Mouse (Mus musculus) erythroid progenitor cell, adult 5-6 weeks (primary cell): ENCODE measurements around the gene Kctd7. TPM values are rescaled to one million over a fixed set of nuclear protein-coding genes. Genes with fewer than 3 reads are reported as not detected.

Experiments
- ATAC-seq: replicated peaks from 2 replicates; pipeline ENCODE4 v1.8.0; 2016; ENCODE audit warnings: moderate number of reproducible peaks, mild to moderate bottlenecking, moderate TSS enrichment, inconsistent platforms; ENCODE audit not compliant: poor library complexity, low FRiP score, severe bottlenecking
- total RNA-seq, 2 experiments: library from RNA; stranded (forward) in 1 of 2; stranded (reverse) in 1 of 2; fragments of 150-400 nt in 1 of 2; fragments of 186-747, 209-891 nt in 1 of 2; gene quantifications; 2 replicates each; pipeline versions ENCODE4 v1.2.3 to v1.2.4; 2015 to 2017; ENCODE audit warnings: low replicate concordance in 2 of 2

Gene Kctd7
- total RNA-seq (2015; ENCODE audit: low replicate concordance), result 11.2 and 15.1 TPM in 2 replicates
- total RNA-seq (2017; ENCODE audit: low replicate concordance), result 17.1 and 19.2 TPM in 2 replicates

DNA sequence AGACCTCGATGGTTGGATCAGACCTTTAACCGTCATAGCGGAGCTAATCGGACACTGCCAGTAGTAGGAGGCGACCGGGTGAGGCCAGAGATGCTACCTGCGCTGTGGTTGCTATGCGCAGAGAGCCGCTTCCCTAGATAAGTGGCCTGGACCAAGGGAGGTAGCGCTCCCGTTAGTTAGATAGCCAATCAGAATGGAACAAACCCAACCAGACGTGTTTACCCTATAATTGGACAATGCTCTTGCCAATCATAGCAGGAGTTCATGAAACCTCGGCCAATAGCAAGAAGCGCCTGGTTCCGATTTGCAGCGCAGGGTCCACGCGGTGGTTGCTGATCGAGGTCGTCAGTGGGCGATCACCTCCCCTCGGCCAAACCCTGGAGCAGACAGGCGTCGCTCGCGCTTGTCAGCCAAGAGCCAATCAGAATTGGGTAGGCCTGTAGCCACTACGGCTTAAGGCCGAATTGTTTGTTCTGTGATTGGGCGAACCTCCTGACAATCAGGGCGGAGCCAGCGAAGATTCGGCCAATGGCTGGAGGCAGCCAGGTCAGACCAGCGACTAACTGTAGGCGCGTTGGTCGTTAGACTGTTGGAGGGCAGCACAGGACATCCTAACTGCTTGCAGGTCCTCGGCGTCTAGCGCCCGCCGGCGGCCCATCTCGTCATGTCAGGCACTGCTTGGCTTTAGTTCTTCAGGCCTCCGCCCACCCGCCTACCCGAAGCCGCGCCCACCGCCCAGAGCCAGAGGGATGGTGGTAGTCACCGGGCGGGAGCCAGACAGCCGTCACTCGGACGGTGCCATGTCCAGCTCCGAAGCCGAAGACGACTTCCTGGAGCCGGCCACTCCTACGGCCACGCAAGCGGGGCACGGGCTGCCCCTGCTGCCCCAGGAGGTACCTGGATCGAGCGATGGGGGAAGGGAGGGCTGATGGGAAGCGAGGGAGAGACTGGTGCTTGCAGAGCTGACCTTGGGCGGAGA lies at the start of gene Kctd7:
TSS of gene Kctd7 (plus strand) at position 528 of the 979 bp plus-strand sequence.
- peak; percentile 82 for ATAC-seq

DNA sequence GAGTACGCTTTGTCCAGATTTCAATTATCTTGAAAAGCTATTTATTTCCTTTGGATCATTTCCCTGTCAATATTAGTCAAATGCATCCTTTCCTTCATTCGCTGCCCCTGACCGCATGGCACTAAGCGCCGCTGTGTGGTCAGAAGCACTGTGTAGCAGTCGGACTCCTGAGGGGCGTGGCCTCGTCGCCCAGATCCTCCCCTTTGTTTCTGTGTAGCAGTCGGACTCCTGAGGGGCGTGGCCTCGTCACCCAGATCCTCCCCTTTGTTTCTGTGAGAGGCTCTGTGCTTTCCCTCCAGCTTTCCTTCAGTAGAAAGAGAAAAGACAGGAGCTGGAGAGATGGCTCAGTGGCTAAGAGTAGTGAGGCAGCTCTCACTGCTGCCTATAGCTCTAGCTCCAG lies 47.9 kb upstream of the Kctd7 start:
- ATAC-seq, result no peak

DNA sequence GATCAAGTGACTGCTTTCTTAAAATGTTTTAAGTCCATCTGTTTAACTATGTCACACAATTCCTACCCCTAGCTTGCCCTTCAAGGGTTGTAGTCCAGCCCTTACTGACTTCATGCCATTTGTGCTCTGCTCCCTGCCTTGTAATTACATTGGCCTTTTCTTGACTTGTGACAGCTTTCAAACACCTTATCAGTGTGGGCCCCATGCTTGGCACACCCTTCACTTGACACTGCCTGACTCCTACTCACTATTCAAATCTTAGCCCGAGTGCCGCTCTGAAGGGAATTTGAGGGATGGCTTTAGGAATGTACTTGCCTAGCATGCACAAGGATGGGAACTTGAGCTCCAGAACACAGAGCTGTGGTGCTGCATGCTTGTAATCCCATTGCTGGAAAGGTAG lies 46.8 kb upstream of the Kctd7 start:
- peak; percentile 77 for ATAC-seq

GRCm38 (mm10) chr5:130101724-130102123 lies 42.9 kb upstream of the Kctd7 start:
- ATAC-seq, result no peak

DNA sequence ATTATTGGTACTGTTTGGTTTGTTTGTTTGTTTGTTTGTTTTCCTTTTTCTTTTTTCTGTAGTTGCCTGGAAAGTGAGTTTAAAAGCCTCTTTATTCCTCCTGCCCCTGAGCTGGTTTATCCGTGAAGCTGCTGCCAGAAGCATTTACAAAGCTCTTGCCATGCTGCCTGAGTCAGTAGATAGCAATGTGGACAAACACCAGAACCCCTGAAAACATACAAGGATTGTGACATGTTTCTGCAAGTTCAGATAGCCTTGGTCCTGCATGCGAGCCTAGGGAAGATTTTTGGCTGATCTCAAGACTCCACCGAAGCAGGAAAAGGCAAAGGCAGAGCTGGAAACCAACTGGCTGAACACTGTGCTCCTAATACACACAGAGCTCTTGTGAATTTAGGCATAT lies 35.3 kb upstream of the Kctd7 start:
- ATAC-seq, result no peak

DNA sequence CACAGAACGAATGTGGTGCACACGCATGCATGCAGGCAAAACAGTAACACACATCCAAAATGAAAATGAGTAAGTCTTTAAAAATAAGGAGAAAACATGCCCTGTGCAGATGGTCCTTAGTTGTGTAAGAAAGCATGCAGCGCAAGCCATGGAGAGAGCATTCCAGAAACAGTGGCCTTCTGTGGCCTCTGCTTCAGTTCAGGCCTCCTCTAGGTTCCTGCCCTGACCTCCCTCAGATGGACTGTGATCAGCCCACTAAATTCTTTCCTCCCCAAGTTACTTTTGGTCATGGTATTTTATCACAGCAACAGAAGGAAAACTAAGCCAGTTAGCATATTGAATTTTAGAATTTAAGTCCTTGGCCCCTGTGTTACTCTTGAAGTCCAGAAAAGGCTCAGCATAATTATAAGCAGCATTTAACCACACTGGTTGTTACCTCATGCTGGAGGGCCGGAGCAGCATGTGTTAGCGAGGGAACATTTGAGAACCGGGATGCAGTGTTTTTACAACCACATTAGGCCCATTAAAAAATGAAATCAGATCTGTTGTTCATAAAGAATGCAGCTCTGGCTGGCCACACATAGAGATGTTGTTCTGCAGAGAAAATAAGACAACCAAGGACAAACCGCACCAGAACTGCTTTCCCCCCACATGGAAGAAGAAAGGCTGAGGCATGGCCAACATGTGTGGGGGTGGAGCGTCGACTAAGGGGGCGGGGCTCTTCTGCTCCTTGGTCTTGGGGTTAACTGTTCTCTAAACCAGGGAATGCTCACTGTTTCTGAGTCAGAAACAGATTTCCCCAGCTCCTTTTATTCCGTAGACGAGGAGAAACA lies 33.8 kb upstream of the Kctd7 start:
- no peak for ATAC-seq

DNA sequence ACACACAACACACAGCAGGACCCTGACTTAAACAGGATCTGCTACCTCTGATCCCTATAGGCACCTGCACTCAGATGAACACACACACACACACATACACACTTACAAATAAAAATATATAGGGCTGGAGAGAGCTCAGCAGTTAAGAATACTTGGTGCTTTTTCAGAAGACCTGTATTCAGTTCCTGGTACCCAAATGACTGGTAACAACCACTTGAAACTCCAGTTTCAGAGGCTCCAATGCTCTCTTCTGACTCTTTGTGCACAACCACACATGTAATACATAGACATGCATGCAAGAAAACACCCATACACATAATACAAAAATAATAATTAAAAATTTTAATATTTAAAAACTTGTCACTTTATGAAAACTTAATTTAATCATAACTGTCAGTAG lies 32.0 kb upstream of the Kctd7 start:
- no peak for ATAC-seq

- ATAC-seq, result no peak
Measured at GRCm38 (mm10) chr5:130116116-130116515, 28.5 kb upstream of the Kctd7 start.

DNA sequence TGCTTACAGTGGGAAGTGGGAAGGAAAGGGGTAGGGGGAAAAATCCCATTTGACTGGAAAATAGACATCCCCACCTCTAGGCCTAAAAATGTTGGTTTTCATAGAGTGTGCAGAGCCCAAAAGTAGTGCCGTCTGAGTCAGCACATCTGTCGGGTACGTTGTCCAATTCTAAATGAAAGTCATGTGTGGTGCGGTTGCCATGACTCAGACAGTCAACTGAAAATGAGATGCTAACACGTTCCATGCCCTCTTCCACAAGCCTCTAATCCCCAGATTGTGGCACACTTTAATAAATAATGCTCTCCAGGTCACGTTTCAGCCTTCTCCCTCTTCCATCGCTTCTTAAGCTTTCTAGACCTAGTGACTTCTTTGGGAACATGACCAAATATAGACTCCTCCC lies 27.8 kb upstream of the Kctd7 start:
- ATAC-seq, result no peak

DNA sequence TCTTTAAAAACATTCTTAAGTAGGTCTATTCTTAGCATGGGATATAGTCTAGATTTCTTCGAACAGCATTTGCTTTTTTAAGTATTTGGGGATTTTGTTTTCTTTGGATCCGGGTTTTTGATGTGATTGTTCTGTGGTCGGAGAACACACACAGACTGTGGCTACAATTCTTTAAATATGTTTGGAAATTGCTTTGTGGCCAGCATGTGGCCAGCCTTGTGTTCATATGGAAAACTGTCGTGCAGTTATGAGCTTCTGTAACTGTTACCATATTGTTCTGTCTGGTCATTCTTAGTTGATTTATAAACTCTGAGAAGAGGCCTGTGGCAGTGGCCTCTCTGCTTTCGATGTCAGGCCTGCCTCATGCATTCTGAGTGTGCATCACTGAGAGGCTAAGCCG lies 26.7 kb upstream of the Kctd7 start:
- no peak for ATAC-seq

DNA sequence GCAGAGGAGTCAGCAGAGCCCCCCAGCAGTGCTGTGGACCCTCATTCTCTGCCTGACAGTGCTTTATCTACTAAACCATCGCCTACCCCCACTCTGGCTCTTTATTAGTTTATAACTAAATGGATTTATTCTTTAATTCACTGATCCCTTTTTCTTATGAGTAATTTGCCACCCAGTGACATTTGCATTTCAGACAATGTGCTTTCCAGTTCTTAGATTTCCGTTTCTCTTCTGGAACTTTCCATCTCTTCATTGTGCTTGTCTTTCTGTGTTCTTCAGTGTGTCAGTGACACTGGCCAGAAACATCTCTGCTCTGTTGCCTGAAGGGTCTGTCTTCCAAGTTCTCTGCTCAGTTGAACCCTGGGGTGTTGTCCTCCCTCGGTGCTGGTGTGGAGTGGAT lies 25.4 kb upstream of the Kctd7 start:
- no peak for ATAC-seq

GRCm38 (mm10) chr5:130120070-130120736 lies 24.5 kb upstream of the Kctd7 start:
- no peak for ATAC-seq

DNA sequence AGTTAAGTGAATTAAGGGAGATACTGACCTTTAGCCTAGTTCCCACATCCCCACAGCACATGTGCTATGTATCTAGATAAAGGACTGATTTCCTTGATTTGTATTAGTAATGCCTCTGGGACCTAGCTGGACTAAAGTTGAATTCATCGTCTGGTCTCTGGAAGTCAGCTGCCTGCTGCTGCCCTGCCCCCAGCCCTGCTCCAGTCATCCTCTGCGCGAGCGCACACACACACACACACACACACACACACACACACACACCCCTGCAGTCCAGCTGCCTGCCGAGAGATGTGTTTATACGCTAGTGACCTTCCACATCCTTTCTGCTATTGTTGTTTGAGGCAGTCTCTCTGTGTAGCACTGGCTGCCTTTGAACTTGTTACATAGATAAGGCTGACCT lies 23.8 kb upstream of the Kctd7 start:
- no peak for ATAC-seq

- no peak for ATAC-seq
Measured at GRCm38 (mm10) chr5:130122355-130122754, 22.3 kb upstream of the Kctd7 start.

DNA sequence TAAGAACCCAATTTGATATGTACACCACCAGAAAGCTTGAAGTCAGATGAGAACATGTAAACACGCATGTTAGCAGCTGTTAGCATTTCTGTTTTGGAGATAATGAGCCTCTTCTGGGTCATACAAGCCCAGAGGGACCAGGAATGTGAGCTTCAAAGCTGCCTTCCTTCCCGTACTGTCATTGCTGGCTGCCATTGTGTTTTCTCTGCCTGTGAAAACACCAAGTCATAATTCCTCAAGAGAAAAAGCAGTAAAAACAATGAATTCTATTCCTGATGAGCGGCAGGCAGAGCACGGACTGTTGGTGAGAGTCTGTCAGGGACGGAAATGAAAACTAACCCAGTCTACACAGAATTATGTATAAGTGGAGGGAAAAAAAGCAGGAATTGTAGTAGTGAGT lies 20.4 kb upstream of the Kctd7 start:
- no peak for ATAC-seq

GRCm38 (mm10) chr5:130128686-130129523 lies 15.8 kb upstream of the Kctd7 start:
- no peak for ATAC-seq

DNA sequence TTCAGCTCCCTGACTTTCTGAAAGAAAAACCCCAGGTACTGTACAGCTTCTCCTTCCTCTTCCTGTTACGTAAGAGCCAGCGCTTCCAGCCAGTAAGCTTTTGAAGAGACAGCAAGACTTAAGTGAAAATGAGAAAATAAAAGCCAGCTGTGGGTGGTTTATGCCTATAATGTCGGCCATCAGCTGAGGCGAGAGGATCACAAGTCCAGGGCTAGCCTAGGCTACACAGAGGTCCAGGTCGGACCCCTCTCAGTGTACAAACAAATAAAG lies 15.2 kb upstream of the Kctd7 start:
- no peak for ATAC-seq

- no peak for ATAC-seq
Measured at GRCm38 (mm10) chr5:130136597-130136996, 8.1 kb upstream of the Kctd7 start.

- ATAC-seq, result 0 out of 2 replicates have a peak, but pooled peaks have one; percentile 16
Measured at GRCm38 (mm10) chr5:130139393-130139792, 5.3 kb upstream of the Kctd7 start.
